Mouse (Mus musculus): Measurements from ENCODE around the gene Egfl6.

GRCm38 (mm10) chrX:166623176-166623575, 37.7 kb upstream of the Egfl6 start:
- no peak for TF ChIP-seq CTCF (conservative IDR thresholded peaks at IDR 0.05 in 1 of 2, IDR thresholded peaks at IDR 0.05 in 1 of 2; ENCODE audit: low read depth in 2 of 2, low read length in 2 of 2)
- no peak for TF ChIP-seq POLR2A (IDR thresholded peaks at IDR 0.05; ENCODE audit: low read depth, low read length)
- TF ChIP-seq ZNF384 (IDR thresholded peaks at IDR 0.05; ENCODE audit: low read depth, low read length), result no peak
- no peak for TF ChIP-seq BHLHE40 (IDR thresholded peaks at IDR 0.05; ENCODE audit: low read depth, low read length)
- no peak for TF ChIP-seq ETS1 (conservative IDR thresholded peaks at IDR 0.05; ENCODE audit: low read depth, low read length)
- TF ChIP-seq EP300 (IDR thresholded peaks at IDR 0.05; ENCODE audit: low read length), result no peak
- TF ChIP-seq MAFK (IDR thresholded peaks at IDR 0.05; ENCODE audit: insufficient replicate concordance, low read length), result no peak
- TF ChIP-seq RAD21 (IDR thresholded peaks at IDR 0.05; ENCODE audit: low read depth, low read length), result no peak
